Mouse (Mus musculus): ENCODE measurements around the gene Stip1. TPM values are rescaled to one million over a fixed set of nuclear protein-coding genes. Genes with fewer than 3 reads are reported as not detected.

Gene Stip1
- total and polyA plus RNA-seq, 3 experiments: 284 to 430 (median 370) TPM

DNA sequence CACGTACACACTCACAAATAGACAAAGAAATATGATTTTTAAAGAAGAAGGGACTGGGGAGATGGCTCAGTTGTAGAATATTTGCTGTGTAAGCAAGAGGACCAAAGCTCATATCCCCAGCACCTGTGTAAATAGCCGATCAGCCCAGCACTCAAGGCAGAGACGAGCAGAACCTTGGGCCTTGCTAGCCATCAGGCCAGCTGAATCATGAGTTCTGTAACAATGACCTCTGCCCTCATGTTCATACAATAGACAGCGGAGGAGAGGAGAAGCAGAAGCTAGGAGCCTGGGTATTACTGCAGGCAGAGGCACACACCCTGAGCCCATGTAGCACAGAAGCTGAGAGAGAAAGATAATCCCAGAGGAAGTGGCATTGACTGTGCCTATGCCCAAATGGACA lies 27.3 kb downstream of the Stip1 start:
- Histone ChIP-seq H3K9me3 (replicated peaks; ENCODE audit: insufficient read depth, low read length) (no peaks in the 10 kb centered on the region), H3K79me2 (ENCODE audit: control insufficient read depth, insufficient read depth, low read length, poor library complexity) (peaks cover 14% of the 10 kb centered on the region), H3K4me3 (ENCODE audit: control insufficient read depth in 1 of 2, insufficient read depth in 1 of 2, low read depth in 2 of 2, low read length in 2 of 2) (no peak overlapping the region), H3K27me3 (ENCODE audit: control insufficient read depth in 1 of 2, insufficient read depth in 2 of 2, low read length in 2 of 2) (no peaks in the 10 kb centered on the region), H3K36me3 (ENCODE audit: control insufficient read depth in 1 of 2, insufficient read depth in 2 of 2, low read length in 2 of 2) (peaks cover 14 to 15% of the 10 kb centered on the region in 2 experiments), H3K9ac (ENCODE audit: control insufficient read depth, low read depth, low read length, poor library complexity, severe bottlenecking) (no peak overlapping the region), H3K27ac (ENCODE audit: control insufficient read depth, low read depth, low read length) (no peak overlapping the region), H3K4me1 (ENCODE audit: control insufficient read depth in 1 of 2, insufficient read depth in 2 of 2, low read length in 2 of 2) (peaks cover 3 to 11% of the 10 kb centered on the region in 2 experiments)
- TF ChIP-seq JUND (IDR thresholded peaks at IDR 0.05; ENCODE audit: low read depth, low read length) (no peak), GABPA (IDR thresholded peaks at IDR 0.05; ENCODE audit: low read depth, low read length) (no peak), NRF1 (IDR thresholded peaks at IDR 0.05; ENCODE audit: insufficient read depth, low read depth, low read length, poor library complexity, severe bottlenecking) (no peak), MAFK (IDR thresholded peaks at IDR 0.05; ENCODE audit: borderline replicate concordance, low read depth, low read length) (no peak), POLR2AphosphoS5 (IDR thresholded peaks at IDR 0.05; ENCODE audit: borderline replicate concordance, low read depth, low read length) (no peak), CHD1 (IDR thresholded peaks at IDR 0.05; ENCODE audit: low read depth, low read length) (no peak), TAL1 (IDR thresholded peaks at IDR 0.05; ENCODE audit: low read length) (no peak), MAX (IDR thresholded peaks at IDR 0.05; ENCODE audit: low read length) (no peak), EP300 (IDR thresholded peaks at IDR 0.05; ENCODE audit: low read depth in 1 of 2, low read length in 2 of 2) (no peak), MEF2A (IDR thresholded peaks at IDR 0.05; ENCODE audit: extremely low read depth, insufficient replicate concordance, low read depth, low read length, poor library complexity, severe bottlenecking) (no peak), MYB (IDR thresholded peaks at IDR 0.05; ENCODE audit: low read depth, low read length) (no peak)
- no peak for DNase-seq (ENCODE audit: low read depth, low spot score)

DNA sequence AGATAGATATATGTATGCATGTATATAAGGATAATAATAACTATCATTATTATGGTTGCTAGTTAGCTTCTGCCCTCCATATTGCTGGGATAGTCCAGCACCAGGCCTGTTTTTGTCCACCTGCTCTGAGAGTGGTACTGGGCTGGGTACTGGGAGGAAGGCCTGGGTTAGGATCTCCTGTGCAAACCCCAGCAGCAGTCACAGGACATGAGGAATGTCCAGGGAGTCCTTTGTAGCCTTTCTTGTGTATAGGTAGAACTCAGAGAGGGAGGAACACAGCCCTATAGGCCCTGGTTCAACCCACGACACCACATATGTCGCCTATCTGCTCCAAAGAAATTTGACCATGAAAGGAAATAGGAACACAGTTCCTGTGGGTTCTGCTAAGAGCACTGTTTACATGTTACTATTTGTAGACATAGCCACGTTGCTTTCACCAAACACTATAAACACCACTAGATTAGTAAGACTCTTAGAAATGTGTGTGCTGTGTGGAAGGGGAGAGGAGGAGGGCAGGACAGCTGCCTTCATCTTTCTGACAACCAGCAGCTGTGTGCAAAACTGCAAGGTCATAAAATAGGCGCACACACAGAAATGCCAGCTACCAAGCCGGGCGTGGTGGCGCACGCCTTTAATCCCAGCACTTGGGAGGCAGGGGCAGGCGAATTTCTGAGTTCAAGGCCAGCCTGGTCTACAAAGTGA lies 32.7 kb downstream of the Stip1 start:
- Histone ChIP-seq H3K27ac (ENCODE audit: control insufficient read depth, low read depth, low read length) (no peak overlapping the region), H3K79me2 (ENCODE audit: control insufficient read depth, insufficient read depth, low read length, poor library complexity) (no peaks in the 10 kb centered on the region), H3K9me3 (replicated peaks; ENCODE audit: insufficient read depth, low read length) (no peaks in the 10 kb centered on the region), H3K27me3 (ENCODE audit: control insufficient read depth in 1 of 2, insufficient read depth in 2 of 2, low read length in 2 of 2) (no peaks in the 10 kb centered on the region), H3K4me3 (ENCODE audit: control insufficient read depth in 1 of 2, insufficient read depth in 1 of 2, low read depth in 2 of 2, low read length in 2 of 2) (no peak overlapping the region), H3K9ac (ENCODE audit: control insufficient read depth, low read depth, low read length, poor library complexity, severe bottlenecking) (no peak overlapping the region), H3K4me1 (ENCODE audit: control insufficient read depth in 1 of 2, insufficient read depth in 2 of 2, low read length in 2 of 2) (no peaks in the 10 kb centered on the region), H3K36me3 (ENCODE audit: control insufficient read depth in 1 of 2, insufficient read depth in 2 of 2, low read length in 2 of 2) (peaks cover 0 to 22% of the 10 kb centered on the region in 2 experiments; a peak in 2 of 4 replicates)
- TF ChIP-seq MEF2A (IDR thresholded peaks at IDR 0.05; ENCODE audit: extremely low read depth, insufficient replicate concordance, low read depth, low read length, poor library complexity, severe bottlenecking) (no peak), GATA1 (IDR thresholded peaks at IDR 0.05; ENCODE audit: low read depth, low read length) (no peak), GABPA (IDR thresholded peaks at IDR 0.05; ENCODE audit: low read depth, low read length) (no peak)
- no peak for DNase-seq (ENCODE audit: low read depth, low spot score)
